Mouse (Mus musculus): ENCODE measurements around the gene Ctla4.

- no peak for TF ChIP-seq USF1 (IDR thresholded peaks at IDR 0.05; ENCODE audit: low read depth)
- no peak for TF ChIP-seq POLR2A (IDR thresholded peaks at IDR 0.05; ENCODE audit: insufficient read length, low read depth)
- TF ChIP-seq MYOG (IDR thresholded peaks at IDR 0.05; ENCODE audit: control insufficient read depth in 1 of 3, insufficient read depth in 1 of 3, insufficient read length in 2 of 3, low read depth in 2 of 3) = no peak
- TF ChIP-seq REST (IDR thresholded peaks at IDR 0.05; ENCODE audit: insufficient read depth, insufficient read length) = no peak
Observed at GRCm38 (mm10) chr1:60862510-60862909, 24.3 kb upstream of the Ctla4 start.
